Mouse (Mus musculus): Measurements from ENCODE around the gene Nedd1. TPM values are rescaled to one million over a fixed set of nuclear protein-coding genes. Genes with fewer than 3 reads are reported as not detected.

The Nedd1 gene
- polyA plus RNA-seq (2014; fragmentation: Illumina TruSeq; extraction: RNeasy Lipid Tissue Mini Kit (QIAGEN cat#74804); ENCODE audit: low read depth, low replicate concordance): 44.4 TPM

DNA sequence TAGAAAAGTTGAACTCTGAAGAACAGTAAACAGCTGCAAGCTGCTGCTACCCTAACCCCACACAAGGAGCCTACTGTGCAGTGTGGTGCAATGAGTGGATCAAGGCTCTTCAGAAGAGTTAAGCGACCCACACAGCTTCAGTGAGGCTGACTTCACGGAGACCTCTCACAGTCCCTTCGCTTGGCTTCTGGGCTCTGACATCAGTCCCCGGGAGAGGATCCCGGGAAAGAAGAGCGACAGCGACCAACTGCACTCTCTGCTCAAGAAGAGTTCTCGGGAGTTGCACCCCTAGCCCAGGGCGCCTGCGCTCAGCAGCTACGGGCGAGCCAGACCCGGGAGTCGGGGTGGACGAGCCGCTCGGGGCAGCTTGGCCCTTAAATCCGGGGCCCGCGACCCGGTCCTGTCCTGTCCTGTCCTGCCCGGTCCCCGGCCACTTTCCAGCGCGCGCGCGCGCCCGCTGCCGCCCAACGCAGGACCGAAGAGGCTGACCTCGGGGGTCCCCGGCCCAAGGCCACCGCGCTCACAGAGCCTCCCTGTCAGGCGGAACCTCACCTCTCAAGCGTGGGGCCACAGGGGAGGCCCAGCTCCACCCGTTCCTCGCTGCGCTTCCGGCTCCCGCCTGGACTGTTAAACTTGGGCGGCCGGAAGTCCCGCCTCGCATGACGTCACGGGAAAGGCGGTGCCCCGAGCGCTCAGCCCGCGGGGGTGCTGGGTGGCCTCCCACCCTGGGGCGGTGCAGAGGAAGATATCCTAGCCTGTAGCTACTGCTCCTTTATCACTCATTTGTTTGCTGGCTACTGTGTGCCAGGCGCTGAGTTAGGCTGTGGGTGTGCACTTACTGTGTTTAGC lies at the start of gene Nedd1:
Gene Nedd1 (minus strand): TSS at position 650 of the 849 bp plus-strand sequence.

Measured in sigmoid colon, adult 10 weeks (tissue).